Mouse (Mus musculus) common myeloid progenitor, adult 5-6 weeks (primary cell): Measurements from ENCODE around the gene Ppfibp1. TPM values are rescaled to one million over a fixed set of nuclear protein-coding genes. Genes with fewer than 3 reads are reported as not detected.

ENCODE experiments used
- ATAC-seq: replicated peaks from 2 replicates; pipeline ENCODE4 v1.8.0; 2016; ENCODE audit warnings: low read depth, mild to moderate bottlenecking, moderate TSS enrichment, inconsistent platforms; ENCODE audit not compliant: poor library complexity, severe bottlenecking
- total RNA-seq: library from RNA; stranded (forward); fragments of 200-1000, 187-1606 nt; gene quantifications from 2 replicates; pipeline ENCODE4 v1.2.3, GENCODE M21; 2017

Gene Ppfibp1
- total RNA-seq, 1 experiment from 2014 or later = 14.4 TPM

- no peak for ATAC-seq
Observed at GRCm38 (mm10) chr6:147023568-147023967, 135.3 kb downstream of the Ppfibp1 start.

- ATAC-seq = no peak
Observed at GRCm38 (mm10) chr6:147024761-147025160, 136.5 kb downstream of the Ppfibp1 start.

DNA sequence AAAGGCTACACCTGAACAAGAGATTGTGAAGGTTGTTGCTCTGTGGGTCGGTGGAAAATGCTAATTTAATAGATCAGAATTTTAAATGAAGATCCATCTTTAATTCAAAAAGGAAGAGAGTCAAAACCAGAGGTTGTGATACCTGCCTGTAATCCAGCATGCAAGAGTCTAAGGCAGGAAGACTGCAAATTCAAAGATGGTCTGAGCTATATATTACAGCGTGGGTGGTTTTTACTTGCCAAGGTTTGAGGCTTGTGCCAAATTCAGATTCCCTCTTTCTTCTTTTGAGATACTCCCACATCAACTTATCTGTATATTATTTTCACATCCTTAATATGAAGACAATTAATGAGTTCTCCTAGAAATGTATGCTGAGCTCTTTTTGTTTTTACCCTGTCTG lies 140.1 kb downstream of the Ppfibp1 start:
- ATAC-seq = no peak

DNA sequence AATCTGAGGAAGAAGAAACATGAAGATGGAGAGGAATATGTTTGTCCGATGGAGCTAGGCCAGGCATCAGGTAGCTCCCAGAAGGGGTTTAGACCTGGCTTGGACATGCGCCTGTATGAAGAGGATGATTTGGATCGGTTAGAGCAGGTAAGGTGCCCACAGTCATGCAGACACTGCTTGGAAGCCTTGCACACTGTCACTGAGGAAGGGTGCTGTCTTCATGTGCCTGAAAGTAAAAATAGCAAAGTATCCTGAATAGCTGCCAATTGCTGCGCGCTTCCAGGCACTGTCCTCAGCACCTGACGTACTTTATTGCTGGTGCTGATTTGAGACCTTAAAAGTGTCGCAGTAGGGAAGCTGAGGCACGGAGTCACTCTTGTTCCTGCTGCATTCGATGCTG lies 141.3 kb downstream of the Ppfibp1 start:
- no peak for ATAC-seq

DNA sequence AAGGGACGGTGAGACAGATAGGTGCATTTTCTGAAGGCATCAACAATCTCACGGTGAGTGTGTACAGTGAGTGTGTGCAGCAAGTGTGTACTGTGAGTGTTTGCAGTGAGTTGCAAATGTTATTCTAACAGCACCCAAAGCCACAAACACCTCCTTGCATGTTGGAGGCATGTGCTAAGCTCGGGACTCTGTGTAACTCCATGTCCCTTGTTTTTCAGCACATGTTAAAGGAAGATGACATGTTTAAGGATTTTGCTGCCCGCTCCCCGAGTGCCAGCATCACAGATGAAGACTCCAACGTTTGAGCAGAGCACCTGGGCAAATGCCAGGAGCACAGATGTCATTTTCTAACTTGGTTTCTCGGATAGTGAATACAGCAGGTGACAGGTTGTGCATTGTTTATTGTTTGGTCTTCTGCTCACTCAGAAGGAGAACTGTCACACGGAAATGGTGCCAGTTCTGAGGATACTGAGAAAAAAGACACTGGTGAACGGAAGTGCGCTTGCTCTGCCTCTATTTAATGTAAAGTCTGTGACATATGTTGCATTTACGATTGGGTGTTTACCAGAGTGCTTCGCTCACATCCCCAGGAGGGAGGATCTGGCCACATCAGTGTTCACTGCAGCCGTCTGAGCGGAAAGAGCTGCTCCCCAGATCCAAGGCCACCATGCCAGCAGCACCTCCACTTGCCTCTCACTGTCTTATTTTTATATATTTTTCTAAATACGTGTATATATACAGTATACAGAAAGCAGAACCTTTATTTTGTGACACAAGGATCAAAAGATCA lies 142.0 kb downstream of the Ppfibp1 start:
- ATAC-seq = no peak

DNA sequence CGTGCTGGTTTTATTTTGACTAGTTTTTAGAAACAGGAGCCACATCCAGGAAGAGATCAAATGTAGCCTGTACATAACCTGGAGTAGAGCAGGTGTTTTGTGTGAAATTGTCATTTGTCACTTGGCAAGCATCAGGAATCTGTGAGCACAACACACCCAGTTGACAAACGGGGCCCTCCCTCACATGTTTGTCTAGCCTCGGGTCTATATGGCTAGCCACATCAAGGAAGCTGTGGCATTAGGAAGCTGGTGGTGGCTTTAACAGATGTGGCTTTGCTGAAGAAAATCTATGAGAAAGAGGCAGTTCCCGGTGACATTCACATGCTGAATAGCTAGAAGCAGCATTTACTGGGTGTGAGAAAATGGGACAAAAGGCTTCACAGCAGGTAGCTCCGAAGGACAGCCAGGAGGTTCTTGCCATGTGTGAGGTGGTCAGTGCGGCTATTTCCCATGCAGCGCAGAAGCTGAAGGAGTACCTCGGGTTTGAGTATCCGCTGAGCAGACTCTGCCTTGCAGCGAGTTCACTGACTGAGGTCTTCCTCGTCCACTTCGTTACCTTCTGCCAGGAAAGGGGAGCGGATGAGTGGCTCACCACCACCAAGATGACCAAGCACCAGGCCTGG lies 144.1 kb downstream of the Ppfibp1 start, which contains the start of gene Rep15:
Rep15 (plus strand) TSS at position 282 of the 623 bp plus-strand sequence.
- ATAC-seq = no peak

DNA sequence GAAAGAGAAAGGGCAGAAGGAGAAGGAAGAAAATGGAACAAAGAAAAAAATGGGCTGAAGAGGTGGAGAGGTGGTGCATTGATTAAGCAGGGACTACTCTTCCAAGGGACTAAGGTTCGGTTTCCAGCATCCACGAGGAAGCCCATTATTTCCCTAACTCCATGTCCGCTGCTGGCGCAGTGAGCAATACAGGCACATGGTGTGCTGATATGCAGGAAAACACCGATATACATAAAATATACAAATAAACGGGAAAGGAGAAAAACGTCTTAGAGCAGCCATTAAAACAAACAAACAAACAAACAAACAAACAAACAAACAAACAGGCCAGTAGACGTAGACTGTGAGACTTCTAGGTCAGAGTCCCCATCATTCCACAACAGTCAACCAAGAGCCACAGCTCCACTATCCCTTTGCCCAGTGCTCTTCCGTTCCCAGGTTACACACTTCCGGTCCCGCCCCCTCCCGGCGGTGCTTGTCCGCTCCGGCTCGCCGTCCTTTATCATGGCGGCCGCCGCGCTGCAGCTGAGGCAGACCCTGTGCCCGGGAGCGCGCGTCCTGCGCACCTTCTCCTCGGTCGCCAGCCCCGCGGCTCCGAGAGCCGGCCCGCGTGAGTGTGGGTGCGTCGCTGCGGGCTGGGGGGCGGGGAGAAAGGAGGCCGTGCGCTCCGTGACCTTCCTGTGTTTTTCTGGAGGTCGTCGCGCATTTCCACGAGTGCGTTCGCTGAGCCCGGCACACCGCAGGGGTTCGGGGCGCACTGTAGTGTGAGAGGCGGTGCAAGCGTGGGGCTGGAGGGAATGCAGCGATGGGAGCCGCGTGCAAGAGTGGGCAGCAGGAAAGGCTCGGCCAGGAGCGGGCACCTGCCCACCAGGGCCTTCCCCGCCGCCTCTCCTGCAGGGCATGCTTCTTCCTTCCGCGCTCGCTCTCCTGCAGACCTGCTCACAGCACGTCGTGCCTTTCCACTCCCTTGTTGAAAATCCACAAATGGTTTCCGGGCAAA lies 154.3 kb downstream of the Ppfibp1 start, which contains the start of gene Mrps35:
Mrps35 (plus strand) TSS at position 474 of the 1,000 bp plus-strand sequence.
- peak; percentile 100 for ATAC-seq

DNA sequence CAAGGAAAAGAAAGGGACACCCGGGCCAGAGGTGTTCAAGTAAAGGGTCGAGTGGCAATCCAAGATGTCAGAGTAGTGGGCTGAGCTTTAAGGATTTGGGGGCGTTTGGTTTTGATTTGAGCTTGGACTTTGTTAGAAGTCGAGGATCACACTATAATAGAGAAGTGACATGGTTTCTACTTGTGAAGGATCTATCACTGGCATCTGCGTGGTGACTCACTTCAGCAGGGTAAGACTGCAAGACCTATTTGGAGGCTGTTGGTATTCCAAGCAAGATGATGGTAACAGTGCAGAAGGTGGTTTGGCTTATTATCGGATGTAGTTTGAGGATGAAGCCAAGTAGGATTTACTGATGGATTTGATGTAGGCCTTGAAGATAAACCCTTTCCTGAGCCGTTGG lies 155.3 kb downstream of the Ppfibp1 start:
- ATAC-seq = no peak

GRCm38 (mm10) chr6:147049239-147049805 lies 161.0 kb downstream of the Ppfibp1 start:
- no peak for ATAC-seq

DNA sequence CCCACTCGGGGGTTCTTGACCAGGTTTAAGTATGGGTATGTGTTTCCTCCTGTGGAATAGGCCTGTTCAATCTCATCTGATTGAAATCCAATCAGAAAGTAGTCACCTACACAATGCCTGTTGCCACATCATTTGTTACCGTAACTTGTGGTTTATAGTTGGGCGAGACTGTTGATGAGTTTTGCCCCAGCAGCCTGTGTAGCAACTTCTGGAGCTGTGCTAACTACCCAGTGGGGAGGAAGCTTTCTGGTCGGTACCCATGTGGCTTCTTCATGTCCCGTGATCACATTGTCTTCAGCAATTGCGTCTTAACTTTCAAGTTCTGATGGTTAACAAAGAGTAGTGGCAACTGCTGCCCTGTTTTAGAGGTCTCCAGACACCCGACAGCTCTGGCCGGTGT lies 163.4 kb downstream of the Ppfibp1 start:
- ATAC-seq = 0 out of 2 replicates have a peak, but pooled peaks have one; percentile 18

DNA sequence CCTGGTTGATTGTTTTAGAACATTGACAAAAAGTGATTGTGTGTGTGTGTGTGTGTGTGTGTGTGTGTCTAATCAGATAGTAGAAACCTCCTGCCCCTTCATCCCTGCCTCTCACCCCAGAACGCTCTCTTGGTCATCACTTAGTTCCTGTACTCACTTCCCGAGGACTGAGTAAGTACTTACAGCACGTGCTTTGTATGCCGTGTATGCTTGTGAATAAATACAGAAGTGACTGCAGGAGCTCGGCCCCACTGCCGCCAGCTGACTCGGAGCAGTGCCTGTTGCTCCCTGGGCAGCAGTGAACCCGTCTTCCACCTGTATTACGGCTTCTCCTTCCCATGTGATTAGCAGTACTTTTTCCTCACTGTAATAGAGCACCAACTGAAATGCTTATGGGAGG lies 164.2 kb downstream of the Ppfibp1 start:
- no peak for ATAC-seq

- no peak for ATAC-seq
Observed at GRCm38 (mm10) chr6:147053785-147054646, 165.7 kb downstream of the Ppfibp1 start.

DNA sequence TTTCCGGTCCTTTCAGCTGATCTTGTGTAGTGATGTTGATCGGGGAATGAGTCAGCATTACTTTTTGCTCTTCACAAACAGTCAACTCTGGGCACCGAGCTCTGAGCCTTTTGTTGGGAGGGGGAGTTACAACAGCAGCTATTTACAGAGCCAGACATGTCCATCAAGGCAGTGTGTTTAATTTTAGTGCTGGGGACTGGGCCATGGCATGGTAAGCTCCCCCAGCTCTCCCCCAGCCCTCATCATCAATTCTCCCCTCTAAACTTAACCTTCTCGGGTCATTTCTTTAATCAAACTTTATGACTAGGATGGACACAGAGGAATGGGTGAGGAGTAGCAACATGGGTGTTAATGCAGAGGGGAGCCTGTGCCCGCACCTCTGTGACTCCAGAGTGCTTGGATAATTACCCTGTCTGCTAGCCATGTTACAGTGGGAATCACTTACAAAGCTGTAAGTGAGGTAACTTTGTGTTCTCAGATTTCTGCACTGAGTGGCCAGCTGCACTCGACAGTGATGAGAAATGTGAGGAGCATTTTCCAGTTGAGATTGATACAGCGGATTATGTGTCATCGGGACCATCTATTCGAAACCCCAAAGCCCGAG lies 167.2 kb downstream of the Ppfibp1 start:
- no peak for ATAC-seq

DNA sequence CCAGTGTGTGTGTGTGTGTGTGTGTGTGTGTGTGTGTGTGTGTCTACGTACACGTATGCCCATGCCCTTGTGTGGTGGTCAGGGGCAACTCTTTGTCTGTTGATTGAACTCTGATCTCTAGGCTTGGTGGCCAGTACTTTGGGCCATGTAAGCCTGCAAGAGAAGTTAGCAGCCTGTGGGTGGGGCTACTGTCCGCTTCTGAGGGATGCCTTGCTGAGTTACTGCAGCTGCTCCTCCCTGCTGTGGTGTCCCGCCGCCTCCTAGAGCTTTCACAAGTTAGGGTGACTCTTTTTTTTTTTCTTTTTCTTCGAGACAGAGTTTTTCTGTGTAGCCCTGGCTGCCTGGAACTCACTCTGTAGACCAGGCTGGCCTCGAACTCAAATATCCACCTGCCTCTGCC lies 171.0 kb downstream of the Ppfibp1 start:
- ATAC-seq = no peak

GRCm38 (mm10) chr6:147061630-147062029 lies 173.3 kb downstream of the Ppfibp1 start:
- ATAC-seq = no peak

DNA sequence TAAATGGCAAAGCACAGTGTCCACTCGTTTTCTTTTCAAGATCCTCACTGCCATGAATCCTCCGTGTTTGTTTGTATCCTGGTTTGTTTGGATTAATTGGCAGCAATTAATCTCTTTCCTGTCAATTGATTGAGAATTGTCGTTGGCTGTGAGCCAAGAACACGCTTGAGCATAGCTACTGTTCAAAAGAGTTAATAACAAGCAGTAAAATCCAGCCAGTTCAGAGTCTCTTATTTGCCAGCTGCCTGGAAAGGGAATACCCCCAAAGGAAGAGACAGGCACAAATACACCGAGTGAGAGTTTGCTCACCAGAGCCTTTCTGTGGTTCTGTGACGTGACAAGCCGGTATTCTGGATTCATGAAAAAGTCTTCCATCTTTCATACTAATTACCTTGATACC lies 173.7 kb downstream of the Ppfibp1 start:
- ATAC-seq = no peak

GRCm38 (mm10) chr6:147062694-147063093 lies 174.4 kb downstream of the Ppfibp1 start:
- no peak for ATAC-seq

DNA sequence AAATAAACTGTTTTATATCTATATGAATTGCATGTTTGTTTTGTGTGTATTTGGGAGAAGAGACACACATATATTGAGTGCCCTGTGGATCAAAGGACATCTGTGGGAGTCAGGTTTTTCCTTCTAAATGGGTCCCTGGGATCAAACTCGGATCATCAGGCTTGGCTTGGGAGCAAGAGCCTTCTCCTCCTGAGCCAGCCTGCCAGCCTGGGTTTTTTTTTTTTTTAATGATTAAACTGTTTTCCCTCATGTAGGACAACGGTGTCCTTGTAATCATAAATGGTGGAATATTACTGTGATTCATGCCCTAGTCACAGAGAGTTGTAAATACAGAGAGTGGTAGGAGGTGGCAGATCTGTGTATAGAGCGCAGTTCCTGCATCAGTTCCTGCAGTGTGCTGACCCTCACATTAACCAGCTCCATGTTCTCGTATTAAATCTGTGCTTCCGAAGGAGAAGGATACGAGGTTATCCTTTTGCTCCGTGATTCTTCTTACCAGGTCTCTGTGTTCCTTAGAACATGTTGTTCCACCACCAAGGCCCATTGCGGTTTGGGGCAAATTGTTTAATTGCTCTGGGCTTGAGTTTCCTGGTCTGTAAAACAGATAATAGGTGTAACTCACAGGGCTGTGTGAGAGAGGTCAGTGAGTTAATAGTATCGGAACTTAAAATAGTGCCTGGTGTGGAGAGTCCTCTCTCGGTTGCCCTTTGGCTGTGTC lies 176.1 kb downstream of the Ppfibp1 start:
- ATAC-seq = no peak
